Mouse (Mus musculus): Measurements from ENCODE around the gene Lrrc8c. TPM values are rescaled to one million over a fixed set of nuclear protein-coding genes. Genes with fewer than 3 reads are reported as not detected.

Lrrc8c gene
- total RNA-seq, 2 experiments from 2014 or later: 29.8 to 30.7 TPM

GRCm38 (mm10) chr5:105494246-105494917, 24.8 kb upstream of the Lrrc8c start:
- Histone ChIP-seq H3K27ac (peak overlapping the region; percentile 59), H3K4me3 (no peak overlapping the region)
- peak; percentile 20; the same call in 1 of the 2 replicates for TF ChIP-seq CTCF (conservative IDR thresholded peaks at IDR 0.05)
- peak in 1 of 2 experiments; percentile 40 for DNase-seq (ENCODE audit: low spot score in 2 of 2)

DNA sequence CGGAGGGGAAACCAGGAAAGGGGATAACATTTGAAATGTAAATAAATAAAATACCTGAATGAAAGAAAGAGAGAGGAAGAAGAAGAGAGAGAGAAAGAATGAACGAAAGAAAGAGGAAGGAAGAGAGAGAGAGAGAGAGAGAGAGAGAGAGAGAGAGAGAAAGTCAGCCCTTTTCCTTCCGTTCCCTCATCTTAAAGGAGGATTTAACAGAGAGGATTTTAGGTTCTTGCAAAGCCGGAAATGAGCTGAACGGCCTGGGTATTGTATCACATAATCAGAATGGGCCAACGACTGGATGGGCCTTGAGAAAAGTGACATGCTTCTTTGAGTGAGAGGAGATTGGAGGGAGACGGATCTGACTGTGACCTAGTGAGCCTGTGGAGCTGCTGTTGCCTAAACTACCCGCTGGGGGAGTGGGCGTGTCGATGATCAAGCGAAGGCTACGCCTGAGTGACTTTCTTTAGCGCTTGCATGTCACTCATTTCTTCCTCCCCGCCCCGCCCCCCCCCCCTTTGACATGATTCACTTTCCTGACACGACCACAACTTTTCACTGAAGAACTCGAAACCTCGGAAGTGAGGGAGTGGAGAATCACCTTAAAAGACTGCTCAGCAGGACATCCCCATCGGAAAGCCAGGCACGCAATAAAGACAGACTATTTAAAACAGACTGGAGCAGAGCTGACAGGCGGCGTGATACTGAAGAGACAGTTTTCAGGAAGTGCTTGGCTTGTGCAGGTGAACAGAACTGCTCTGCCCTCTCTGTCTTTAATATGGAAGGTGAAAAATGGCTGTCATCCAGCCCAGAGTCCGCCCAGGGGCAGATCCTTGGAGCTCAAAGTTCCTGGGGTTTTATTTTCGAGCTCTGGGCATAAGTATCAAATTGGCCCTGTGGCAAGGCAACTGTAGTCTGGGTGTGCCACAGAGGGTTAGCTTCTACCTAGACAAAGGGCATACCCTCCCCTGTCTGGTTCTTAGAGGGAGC, 24.0 kb upstream of the Lrrc8c start:
- Histone ChIP-seq H3K4me3 (peak overlapping the region; percentile 40), H3K27ac (no peak overlapping the region)
- peak; percentile 47 to 68 for DNase-seq (ENCODE audit: low spot score in 2 of 2)
- TF ChIP-seq CTCF (conservative IDR thresholded peaks at IDR 0.05): peak; percentile 76

DNA sequence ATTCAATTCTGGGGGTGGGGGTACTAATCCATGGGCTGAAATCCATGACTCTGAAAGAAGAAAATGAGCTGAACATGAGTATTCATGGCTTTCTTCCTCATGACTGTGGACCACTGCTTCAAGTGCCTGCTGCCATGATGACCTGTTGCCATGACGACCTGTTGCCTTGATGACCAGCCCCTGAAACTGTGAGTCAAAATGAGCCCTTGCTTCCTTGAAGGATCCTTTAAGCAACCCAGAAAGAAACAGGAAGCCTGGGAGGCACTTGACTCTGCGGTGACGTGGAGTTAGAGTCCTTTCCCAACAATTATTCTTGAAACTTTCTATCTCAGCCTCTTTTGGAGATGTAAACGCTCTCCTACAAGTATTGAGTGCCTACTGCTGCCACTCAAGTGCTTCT, 23.1 kb upstream of the Lrrc8c start:
- no peak for TF ChIP-seq CTCF (conservative IDR thresholded peaks at IDR 0.05)
- DNase-seq (ENCODE audit: low spot score in 2 of 2): no peak
- H3K4me3 ChIP-seq: no peak overlapping the region
- H3K27ac ChIP-seq: no peak overlapping the region

DNA sequence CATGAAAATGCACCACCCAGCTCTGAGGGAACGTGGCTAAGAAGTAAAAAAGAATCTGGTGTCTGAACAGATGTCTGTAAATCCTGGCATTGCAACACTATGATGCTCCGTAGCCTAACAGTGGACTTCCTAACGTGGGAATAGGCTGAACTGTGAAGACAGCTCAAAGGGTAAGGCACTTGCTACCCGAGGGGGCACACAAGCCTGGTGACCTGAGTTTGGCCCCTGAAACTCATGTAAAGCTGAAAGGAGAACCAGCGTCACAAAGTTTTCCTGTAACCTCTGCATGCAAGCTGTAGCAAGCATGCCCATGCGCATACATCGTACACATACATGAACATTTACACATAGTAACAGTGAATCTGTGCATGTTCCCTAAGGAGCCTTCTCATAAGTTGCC, 22.6 kb upstream of the Lrrc8c start:
- Histone ChIP-seq H3K27ac (no peak overlapping the region), H3K4me3 (no peak overlapping the region)
- no peak for DNase-seq (ENCODE audit: low spot score in 2 of 2)
- no peak for TF ChIP-seq CTCF (conservative IDR thresholded peaks at IDR 0.05)

DNA sequence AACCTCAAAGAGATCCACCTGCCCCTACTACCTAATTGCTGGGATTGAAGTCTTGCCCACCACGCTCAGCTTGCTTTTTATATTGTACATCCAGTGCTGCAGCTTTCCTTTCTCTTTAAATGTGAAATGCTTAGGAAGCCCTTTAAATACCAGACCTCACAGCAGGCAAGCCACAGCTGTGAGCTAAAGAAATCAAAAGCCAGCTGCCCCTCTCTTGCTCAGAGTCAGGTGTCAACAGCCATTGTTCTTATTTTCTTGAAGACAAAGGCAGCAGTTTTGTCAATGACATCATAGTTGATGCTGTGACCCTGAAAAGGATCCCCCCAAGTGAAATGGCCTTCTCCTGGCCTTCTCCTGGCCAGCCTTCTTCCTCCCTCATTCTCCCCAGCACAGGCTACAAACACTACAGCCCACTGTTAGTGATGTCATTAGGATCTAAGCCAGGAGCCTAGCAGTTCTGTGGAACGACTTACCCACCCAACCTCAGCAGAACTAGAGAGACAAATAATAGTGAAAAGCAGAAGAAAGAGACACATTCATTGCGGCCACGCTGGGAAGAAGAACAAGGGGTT, 20.7 kb upstream of the Lrrc8c start:
- no peak for DNase-seq (ENCODE audit: low spot score in 2 of 2)
- Histone ChIP-seq H3K4me3 (no peak overlapping the region), H3K27ac (peak overlapping the region; percentile 12; the same call in 1 of the 2 replicates)
- TF ChIP-seq CTCF (conservative IDR thresholded peaks at IDR 0.05): no peak

GRCm38 (mm10) chr5:105499396-105499795, 19.8 kb upstream of the Lrrc8c start:
- no peak for DNase-seq (ENCODE audit: low spot score in 2 of 2)
- Histone ChIP-seq H3K4me3 (no peak overlapping the region), H3K27ac (0 out of 2 replicates have a peak overlapping the region, but pooled peaks have one; percentile 12)
- no peak for TF ChIP-seq CTCF (conservative IDR thresholded peaks at IDR 0.05)

DNA sequence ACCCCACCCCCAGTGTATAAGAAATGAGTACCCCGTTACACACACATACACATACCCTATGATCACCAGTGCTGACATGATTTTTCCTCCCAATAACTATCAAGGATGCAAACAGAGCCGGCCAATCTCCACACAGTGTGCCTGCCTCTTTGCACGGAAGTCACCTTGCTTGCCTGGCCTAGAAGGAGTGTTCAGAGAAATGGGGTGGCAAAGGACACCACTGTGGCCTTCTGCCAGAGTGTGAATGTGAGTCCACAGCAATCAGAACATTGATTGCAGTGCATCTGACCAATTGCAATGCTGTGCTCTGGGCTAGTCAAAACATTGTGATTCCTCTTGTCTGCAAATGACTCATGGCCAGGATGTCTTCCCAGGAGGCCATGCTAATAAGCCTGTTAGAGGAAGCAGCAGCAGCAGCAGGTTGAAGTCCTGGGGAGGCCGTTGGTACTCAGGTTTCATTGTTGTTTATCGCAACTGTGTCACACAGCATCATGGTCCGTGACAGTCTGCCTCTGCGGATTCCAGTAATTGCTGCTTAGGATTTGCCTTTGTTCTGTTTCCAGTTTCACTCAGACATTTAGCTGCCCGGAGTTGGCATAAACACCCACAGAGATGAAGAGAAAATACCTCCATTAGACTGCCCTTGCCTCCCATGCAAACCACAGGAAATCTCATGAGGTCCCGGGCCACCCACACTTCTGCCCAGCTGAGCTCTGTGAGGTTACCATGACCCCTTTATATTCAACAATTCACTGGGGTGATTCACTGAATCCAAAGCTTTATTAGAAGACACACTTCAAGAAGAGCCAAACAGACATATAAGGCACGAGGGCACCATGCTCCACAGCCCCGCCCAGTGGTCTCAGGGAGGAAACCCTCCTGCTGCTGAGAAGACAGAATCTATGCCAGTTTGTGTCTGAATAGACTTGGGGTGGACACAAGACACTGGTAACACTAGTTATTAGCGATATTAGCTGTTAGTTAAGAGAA, 18.8 kb upstream of the Lrrc8c start:
- no peak overlapping the region for H3K27ac ChIP-seq
- no peak overlapping the region for H3K4me3 ChIP-seq
- TF ChIP-seq CTCF (conservative IDR thresholded peaks at IDR 0.05): peak; percentile 61
- DNase-seq (ENCODE audit: low spot score in 2 of 2): no peak

- TF ChIP-seq CTCF (conservative IDR thresholded peaks at IDR 0.05): no peak
- Histone ChIP-seq H3K4me3 (no peak overlapping the region), H3K27ac (no peak overlapping the region)
- no peak for DNase-seq (ENCODE audit: low spot score in 2 of 2)
These were observed 18.1 kb upstream of the Lrrc8c start for GRCm38 (mm10) chr5:105501136-105501535.

GRCm38 (mm10) chr5:105508813-105509212, 10.4 kb upstream of the Lrrc8c start:
- DNase-seq (ENCODE audit: low spot score in 2 of 2): no peak
- H3K4me3 ChIP-seq: no peak overlapping the region
- TF ChIP-seq CTCF (conservative IDR thresholded peaks at IDR 0.05): no peak
- no peak overlapping the region for H3K27ac ChIP-seq

- no peak for DNase-seq (ENCODE audit: low spot score in 2 of 2)
- Histone ChIP-seq H3K4me3 (no peak overlapping the region), H3K27ac (no peak overlapping the region)
- TF ChIP-seq CTCF (conservative IDR thresholded peaks at IDR 0.05): no peak
These were observed 6.9 kb upstream of the Lrrc8c start for GRCm38 (mm10) chr5:105512297-105512696.

DNA sequence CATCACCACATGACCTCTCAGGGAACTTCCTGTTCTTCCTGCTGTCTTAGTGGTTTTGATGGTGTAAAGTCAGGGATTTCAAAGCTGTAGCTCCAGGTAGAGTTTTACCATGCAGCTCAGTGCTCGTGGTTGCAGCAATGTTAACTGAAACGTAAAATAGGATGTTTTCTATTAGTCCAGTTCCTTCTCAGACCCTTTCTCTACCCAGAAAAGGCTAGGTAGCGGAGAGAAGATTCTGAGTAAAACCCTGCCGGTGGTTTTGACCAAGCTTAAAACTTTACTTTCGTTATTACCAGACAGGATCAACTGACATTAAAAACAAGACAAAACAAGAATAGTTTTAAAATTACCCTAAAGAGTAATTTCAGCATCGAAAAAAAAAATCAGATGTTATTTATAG, 3.7 kb upstream of the Lrrc8c start:
- no peak for DNase-seq (ENCODE audit: low spot score in 2 of 2)
- no peak for TF ChIP-seq CTCF (conservative IDR thresholded peaks at IDR 0.05)
- H3K4me3 ChIP-seq: no peak overlapping the region
- no peak overlapping the region for H3K27ac ChIP-seq

GRCm38 (mm10) chr5:105516290-105516689, 2.9 kb upstream of the Lrrc8c start:
- no peak for TF ChIP-seq CTCF (conservative IDR thresholded peaks at IDR 0.05)
- no peak for DNase-seq (ENCODE audit: low spot score in 2 of 2)
- Histone ChIP-seq H3K4me3 (no peak overlapping the region), H3K27ac (no peak overlapping the region)
